Mouse (Mus musculus) Patski (cell line): ENCODE results near the gene Adgrg1. TPM values are rescaled to one million over a fixed set of nuclear protein-coding genes. Genes with fewer than 3 reads are reported as not detected.

Experiments used
- ATAC-seq: fragments of 100-300 bp; one replicate; pipeline ENCODE4 v1.8.0; 2021
- CTCF ChIA-PET: fragments of 350-600 bp; sonication (Branson Sonifier 250); formaldehyde crosslinking; loops from one replicate; lab custom pipeline; 2022; ENCODE audit warnings: inconsistent platforms; lab: Charles Lee
- POLR2A ChIA-PET: fragments of 350-600 bp; sonication (Branson Sonifier 250); formaldehyde crosslinking; loops from one replicate; lab custom pipeline; 2022; ENCODE audit warnings: antibody characterized with exemption, inconsistent platforms; lab: Charles Lee
- DNase-seq: peaks from one replicate; pipeline ENCODE4 v3.0.0-alpha.2; 2011; ENCODE audit warnings: low read depth, low spot score
- H3K27me3 ChIP-seq: fragments of 371-371 bp; one replicate; pipeline ENCODE4 v1.5.1; 2021
- CTCF ChIP-seq: fragments of 100-300 bp; IDR thresholded peaks from one replicate; pipeline ENCODE4 v1.5.1; 2021
- in situ Hi-C: fragments of 300-500 bp; cut with MboI; formaldehyde crosslinking; loops from 3 replicates; pipeline ENCODE4 v1.11.1; 2018; ENCODE audit warnings: low pct_unique_long_range_greater_than_20kb, mixed read lengths
- polyA plus RNA-seq: library from polyadenylated mRNA; unstranded; gene quantifications from one replicate; pipeline ENCODE4 v1.2.3, GENCODE M21; 2021

The Adgrg1 gene
- polyA plus RNA-seq, 1 experiment from 2014 or later = 294 TPM

DNA sequence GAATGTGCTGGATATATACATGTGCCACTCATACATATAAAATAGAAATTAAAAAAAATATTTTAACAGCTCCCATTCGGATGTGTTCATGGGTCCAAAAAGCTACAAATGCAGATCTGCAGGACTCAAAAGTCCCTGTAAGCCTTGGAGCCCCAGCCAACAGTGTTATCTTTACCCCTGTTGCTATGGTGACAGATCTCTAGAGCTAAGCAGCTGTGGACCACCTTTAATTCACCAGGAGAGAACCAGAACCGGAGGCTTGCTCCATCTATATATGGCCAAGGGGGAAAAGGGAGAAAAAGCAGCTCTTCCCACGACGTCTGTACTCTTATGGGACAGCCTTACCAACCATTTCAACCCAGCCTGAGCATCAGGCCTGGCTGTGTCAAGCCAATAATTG, 70.3 kb downstream of the Adgrg1 start:
- ChIA-PET CTCF (no interaction called here), POLR2A (no interaction called here)
- no peak for TF ChIP-seq CTCF
- in situ Hi-C loops = no loop called here
- DNase-seq (no peak), ATAC-seq (no peak)
- no peaks in the 10 kb centered on the region for H3K27me3 ChIP-seq

DNA sequence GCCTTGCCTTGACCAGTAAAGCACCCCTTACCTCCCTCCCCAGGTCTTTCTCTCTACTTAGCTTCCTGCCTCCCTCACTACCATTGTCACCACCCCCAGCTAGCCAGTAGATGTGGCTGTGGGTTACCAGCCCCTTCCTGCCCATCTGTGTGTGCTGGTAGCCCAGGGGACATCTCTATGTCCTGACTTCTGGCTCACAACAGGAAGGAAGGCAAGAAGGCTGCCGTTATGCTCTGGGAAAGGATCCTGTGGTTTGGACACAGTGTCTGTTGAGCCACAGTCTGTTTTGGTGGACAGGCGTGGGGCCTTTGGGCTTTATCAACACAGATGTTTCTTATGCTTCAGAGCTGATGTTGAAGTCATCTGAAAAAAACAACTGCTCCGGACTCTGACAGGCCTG, 72.4 kb downstream of the Adgrg1 start:
- H3K27me3 ChIP-seq = no peaks in the 10 kb centered on the region
- in situ Hi-C loops = no loop called here
- no peak for ATAC-seq
- POLR2A ChIA-PET = no interaction called here
- no peak for TF ChIP-seq CTCF
- DNase-seq = no peak
- CTCF ChIA-PET = interaction anchor here (1.0 to 1.4 kb wide), 2 partner anchors 9 to 11 kb away, joined by 3 read pairs; no protein-coding TSS in a partner anchor

DNA sequence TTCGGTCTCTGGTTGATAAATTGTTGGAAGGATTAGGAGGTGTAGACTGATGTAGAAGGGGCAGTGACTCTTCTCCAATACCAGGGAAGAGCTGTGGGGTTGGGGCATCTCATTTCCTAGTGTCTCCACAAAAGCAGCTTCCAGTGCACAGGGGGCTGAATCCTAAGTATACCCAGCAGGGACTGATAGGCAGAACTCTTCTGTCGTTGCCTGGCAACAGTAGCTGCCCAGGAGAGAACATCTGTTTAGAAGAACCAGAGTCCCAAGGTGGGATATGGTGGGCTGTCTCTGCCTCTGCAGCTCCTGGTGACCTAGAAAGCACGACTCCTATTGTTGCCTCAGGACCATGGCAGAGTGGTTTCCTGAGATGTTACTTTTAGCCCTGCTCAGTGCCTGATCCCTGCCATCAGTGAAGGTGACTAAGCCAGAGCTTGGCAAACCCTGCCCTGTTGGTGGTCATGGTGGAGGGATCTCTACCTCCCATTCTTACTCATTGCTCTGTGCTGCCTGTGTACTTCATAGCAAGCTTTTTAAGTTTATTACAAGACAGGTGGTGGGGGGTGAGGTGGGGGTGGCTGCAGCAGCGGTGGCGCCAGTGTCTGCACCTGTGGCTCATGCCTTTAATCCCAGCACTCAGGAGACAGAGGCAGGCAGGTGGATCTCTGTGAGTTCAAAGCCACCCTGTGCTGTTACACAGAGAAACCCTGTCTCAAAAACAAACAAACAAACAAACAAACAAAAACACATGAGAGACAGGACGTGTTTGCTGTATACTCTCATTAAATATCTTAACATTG, 73.5 kb downstream of the Adgrg1 start:
- no peak for TF ChIP-seq CTCF
- no peaks in the 10 kb centered on the region for H3K27me3 ChIP-seq
- ChIA-PET CTCF (no interaction called here), POLR2A (interaction anchor here (0.7 kb wide), 1 partner anchor 81 kb away, joined by 4 read pairs; no protein-coding TSS in a partner anchor)
- ATAC-seq (no peak), DNase-seq (no peak)
- in situ Hi-C loops = no loop called here

GRCm38 (mm10) chr8:95049636-95050035, 75.1 kb downstream of the Adgrg1 start:
- CTCF ChIA-PET = interaction anchor here (1.5 kb wide), 1 partner anchor 13 kb away, joined by 3 read pairs; no protein-coding TSS in a partner anchor
- POLR2A ChIA-PET = no interaction called here
- H3K27me3 ChIP-seq = peaks cover 6% of the 10 kb centered on the region
- DNase-seq (no peak), ATAC-seq (no peak)
- no peak for TF ChIP-seq CTCF
- in situ Hi-C loops = no loop called here

DNA sequence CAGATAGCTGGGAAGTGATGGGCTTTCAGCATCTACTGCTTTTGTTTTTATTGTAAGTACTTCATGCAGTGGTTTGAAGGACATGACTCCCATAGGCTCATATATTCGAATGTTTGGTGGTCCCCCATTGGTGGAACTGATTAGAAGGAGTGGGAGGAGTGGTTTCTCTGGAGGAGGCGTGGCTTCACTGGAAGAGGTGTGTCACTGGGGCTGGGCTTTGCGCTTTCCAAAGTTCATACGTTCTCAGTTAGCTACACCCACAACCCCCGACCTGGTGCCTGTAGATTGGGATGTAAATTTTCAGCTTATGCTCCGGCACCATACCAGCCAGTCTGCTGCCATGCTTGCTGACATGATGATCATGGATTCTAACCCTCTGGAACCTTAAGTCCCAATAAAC, 79.9 kb downstream of the Adgrg1 start:
- peaks cover 6% of the 10 kb centered on the region for H3K27me3 ChIP-seq
- no peak for TF ChIP-seq CTCF
- in situ Hi-C loops = no loop called here
- ChIA-PET CTCF (interaction anchor here (2.1 kb wide), 1 partner anchor 10 kb away, joined by 7 read pairs; no protein-coding TSS in a partner anchor), POLR2A (interaction anchor here (0.8 kb wide), 1 partner anchor 38 kb away, joined by 5 read pairs; no protein-coding TSS in a partner anchor)
- ATAC-seq (no peak), DNase-seq (no peak)

GRCm38 (mm10) chr8:95054927-95055510, 80.5 kb downstream of the Adgrg1 start, which contains the start of gene Drc7:
TSS of gene Drc7 (plus strand) at chr8:95055103.
- in situ Hi-C loops = no loop called here
- POLR2A ChIA-PET = interaction anchor here (0.8 kb wide), 1 partner anchor 39 kb away, joined by 5 read pairs; no protein-coding TSS in a partner anchor
- CTCF ChIA-PET = interaction anchor here (0.9 kb wide), 1 partner anchor 8 kb away, joined by 3 read pairs; no protein-coding TSS in a partner anchor
- DNase-seq (no peak), ATAC-seq (no peak)
- H3K27me3 ChIP-seq = peaks cover 6% of the 10 kb centered on the region
- TF ChIP-seq CTCF = no peak

DNA sequence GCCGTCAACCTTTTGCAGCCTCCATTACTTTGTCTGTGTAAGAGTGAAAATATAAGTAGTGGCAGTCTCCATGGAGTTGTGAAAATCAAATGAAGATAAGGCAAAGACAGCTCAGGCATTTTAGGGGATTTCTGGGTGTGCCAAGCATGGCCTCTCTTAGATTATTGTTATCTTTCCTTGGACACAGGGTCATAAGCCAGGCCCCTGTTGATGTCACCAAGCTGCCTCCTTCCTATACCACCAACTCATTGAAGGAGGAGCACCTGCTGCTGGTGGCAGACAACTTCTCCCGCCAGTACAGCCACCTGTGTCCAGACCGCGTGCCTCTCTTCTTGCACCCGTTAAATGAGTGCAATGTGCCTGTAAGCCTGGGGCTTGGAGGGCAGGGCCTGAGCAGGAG, 81.9 kb downstream of the Adgrg1 start:
- in situ Hi-C loops = no loop called here
- H3K27me3 ChIP-seq = peaks cover 6% of the 10 kb centered on the region
- CTCF ChIA-PET = interaction anchor here (1.2 kb wide), 1 partner anchor 11 kb away, joined by 3 read pairs; no protein-coding TSS in a partner anchor
- DNase-seq = no peak
- ATAC-seq = no peak
- POLR2A ChIA-PET = no interaction called here
- no peak for TF ChIP-seq CTCF

- H3K27me3 ChIP-seq = peaks cover 6% of the 10 kb centered on the region
- no peak for DNase-seq
- no peak for ATAC-seq
- CTCF ChIA-PET = interaction anchor here (2.3 kb wide), 1 partner anchor 14 kb away, joined by 5 read pairs; no protein-coding TSS in a partner anchor
- TF ChIP-seq CTCF = no peak
- POLR2A ChIA-PET = no interaction called here
- in situ Hi-C loops = no loop called here
Measured at GRCm38 (mm10) chr8:95058661-95059060, 84.1 kb downstream of the Adgrg1 start.

DNA sequence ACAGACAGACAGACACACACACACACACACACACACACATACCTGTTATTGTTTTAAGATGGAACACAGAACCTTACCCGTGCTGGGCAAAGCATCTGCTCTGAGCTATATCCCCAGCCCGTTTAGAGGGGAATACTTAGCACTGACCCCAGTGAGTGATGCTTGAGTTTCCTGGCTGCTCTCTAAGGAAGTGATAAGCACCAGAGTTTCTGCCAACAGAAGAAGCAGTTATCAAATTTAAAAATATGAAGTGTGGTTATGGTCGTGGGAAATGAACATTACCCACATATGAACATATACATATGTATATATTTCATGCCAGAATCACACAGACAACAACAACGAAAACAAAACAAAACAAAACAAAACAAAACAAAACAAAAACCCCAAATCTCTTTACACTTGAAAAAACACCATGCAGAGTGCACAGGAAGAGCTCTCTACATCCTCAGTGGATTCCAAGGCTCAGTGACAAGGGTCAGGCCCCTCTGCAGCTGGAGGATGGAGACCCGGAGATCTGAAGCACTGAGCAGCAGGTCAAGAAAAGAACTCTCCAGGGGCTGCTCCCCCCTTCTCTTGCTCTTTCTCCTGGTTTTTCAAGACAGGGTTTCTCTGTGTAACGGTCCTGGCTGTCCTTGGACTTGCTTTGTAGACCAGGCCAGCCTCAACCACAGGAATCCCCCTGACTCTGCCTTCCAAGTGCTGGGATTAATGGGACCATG, 85.4 kb downstream of the Adgrg1 start:
- H3K27me3 ChIP-seq = no peaks in the 10 kb centered on the region
- ChIA-PET CTCF (no interaction called here), POLR2A (no interaction called here)
- DNase-seq (no peak), ATAC-seq (no peak)
- TF ChIP-seq CTCF = no peak
- in situ Hi-C loops = no loop called here

Other genes starting within 250 kb of the Adgrg1 start
- gene Ccl22, start 229.2 kb upstream of the Adgrg1 start, polyA plus RNA-seq = not detected
- gene Cx3cl1, start 202.7 kb upstream of the Adgrg1 start, polyA plus RNA-seq = 38.7 TPM
- gene Ccl17, start 164.3 kb upstream of the Adgrg1 start, polyA plus RNA-seq = 14.5 TPM
- 114 TPM for gene Coq9, start 136.4 kb upstream of the Adgrg1 start, polyA plus RNA-seq
- 128 TPM for gene Ciapin1, start 136.4 kb upstream of the Adgrg1 start, polyA plus RNA-seq
- gene Polr2c, start 117.3 kb upstream of the Adgrg1 start, polyA plus RNA-seq = 110 TPM
- 46.4 TPM for gene Dok4, start 98.4 kb upstream of the Adgrg1 start, polyA plus RNA-seq
- gene Ccdc102a, start 56.7 kb upstream of the Adgrg1 start, polyA plus RNA-seq = 39.7 TPM
- gene Adgrg5, start 51.1 kb upstream of the Adgrg1 start, polyA plus RNA-seq = not detected
- 0.31 TPM for gene Adgrg3, start 42.9 kb downstream of the Adgrg1 start, polyA plus RNA-seq
- gene Drc7, start 80.4 kb downstream of the Adgrg1 start, polyA plus RNA-seq = 0.33 TPM
- gene Katnb1, start 106.4 kb downstream of the Adgrg1 start, polyA plus RNA-seq = 28.2 TPM
- gene Kifc3, start 228.1 kb downstream of the Adgrg1 start, polyA plus RNA-seq = 158 TPM